Mouse (Mus musculus): ENCODE results near the gene Pitpna. TPM values are rescaled to one million over a fixed set of nuclear protein-coding genes. Genes with fewer than 3 reads are reported as not detected.

The Pitpna gene
- total RNA-seq, 2 experiments from 2014 or later: 108 to 115 TPM

- DNase-seq (ENCODE audit: low spot score): no peak
- intact Hi-C loops (cut with DNase I): loop anchor here (5.0 kb wide), 1 partner anchor 43 kb away; the partner anchor contains the start of gene Inpp5k
These were observed 87.0 kb downstream of the Pitpna start for GRCm38 (mm10) chr11:75674875-75675274.

- no peak for DNase-seq (ENCODE audit: low spot score)
- intact Hi-C loops (cut with DNase I): loop anchor here (1.0 to 5.0 kb wide), 2 partner anchors 24 to 46 kb away; partner anchors contain the start of gene Inpp5k
These were observed 90.2 kb downstream of the Pitpna start for GRCm38 (mm10) chr11:75677881-75678746.

Small RNA genes within 50 kb of the gene (microRNA-seq; reads per million reads assigned to microRNA genes)
- gene Mir3971: not detected

Other genes with a start within 250 kb of the Pitpna start
- 10 to 100 TPM; 58.0 to 63.5 TPM for gene Rpa1, start 239.8 kb upstream of the Pitpna start, total RNA-seq (2021)
- 1 to 10 TPM; 4.3 to 4.6 TPM for gene Smyd4, start 239.7 kb upstream of the Pitpna start, total RNA-seq (2021)
- gene Serpinf1, start 165.4 kb upstream of the Pitpna start, total RNA-seq (2021): 10 to 100 TPM; 26.3 to 26.9 TPM
- gene Serpinf2, start 148.5 kb upstream of the Pitpna start, total RNA-seq (2021): not detected
- 1 to 10 TPM; 7.7 to 9.1 TPM for gene Wdr81, start 133.4 kb upstream of the Pitpna start, total RNA-seq (2021)
- gene Tlcd2, start 126.4 kb upstream of the Pitpna start, total RNA-seq (2021): 1 to 10 TPM; 7.9 to 8.1 TPM
- 10 to 100 TPM; 78.7 to 89.4 TPM for gene Prpf8, start 101.3 kb upstream of the Pitpna start, total RNA-seq (2021)
- gene Rilp, start 78.0 kb upstream of the Pitpna start, total RNA-seq (2021): 10 to 100 TPM; 47.4 to 47.8 TPM
- 10 to 100 TPM in 1 of 2 experiments, 1 to 10 TPM in 1; 8.5 to 12.1 TPM for gene Scarf1, start 74.6 kb upstream of the Pitpna start, total RNA-seq (2021)
- gene Slc43a2, start 56.4 kb upstream of the Pitpna start, total RNA-seq (2021): 10 to 100 TPM; 14.9 to 18.2 TPM
- 10 to 100 TPM; 27.8 to 29.8 TPM for gene Inpp5k, start 42.9 kb downstream of the Pitpna start, total RNA-seq (2021)
- gene Myo1c, start 62.4 kb downstream of the Pitpna start, total RNA-seq (2021): 100 to 1,000 TPM; 119 to 132 TPM
- gene Crk, start 91.2 kb downstream of the Pitpna start, total RNA-seq (2021): 10 to 100 TPM; 81.3 to 88.2 TPM
- gene Ywhae, start 144.8 kb downstream of the Pitpna start, total RNA-seq (2021): 100 to 1,000 TPM; 555 to 568 TPM
- gene Doc2b, start 208.0 kb downstream of the Pitpna start, total RNA-seq (2021): under 1 TPM; 0.14 to 0.42 TPM

Measured in heart, postnatal 25 days (tissue).